Mouse (Mus musculus) spleen, adult 2 months (tissue): ENCODE measurements around the gene Pfdn6. TPM values are rescaled to one million over a fixed set of nuclear protein-coding genes. Genes with fewer than 3 reads are reported as not detected.

Experiments
- DNase-seq, 2 experiments: peaks; one replicate each; pipeline versions ENCODE4 v3.0.0 to v3.0.0-alpha.2; 2012 to 2021; ENCODE audit warnings: low spot score in 2 of 2, low read depth in 1 of 2
- H3K27ac ChIP-seq: fragments of 200-500 bp; 2 replicates; pipeline ENCODE4 v1.5.1; 2012; ENCODE audit warnings: low read length, inconsistent platforms; ENCODE audit not compliant: insufficient read depth
- H3K27me3 ChIP-seq: fragments of 200-500 bp; 2 replicates; pipeline ENCODE4 v1.6.1; 2012; ENCODE audit warnings: mild to moderate bottlenecking, moderate library complexity, low read length, inconsistent platforms; ENCODE audit not compliant: control insufficient read depth, insufficient read depth
- H3K36me3 ChIP-seq: fragments of 200-500 bp; 2 replicates; pipeline ENCODE4 v1.6.1; 2012; ENCODE audit warnings: mild to moderate bottlenecking, low read length, inconsistent platforms; ENCODE audit not compliant: control insufficient read depth, insufficient read depth
- H3K4me1 ChIP-seq: fragments of 200-500 bp; 2 replicates; pipeline ENCODE4 v1.6.1; 2011; ENCODE audit warnings: inconsistent platforms; ENCODE audit not compliant: control insufficient read depth, insufficient read depth, insufficient read length
- H3K4me3 ChIP-seq: fragments of 200-500 bp; 2 replicates; pipeline ENCODE4 v1.5.1; 2011; ENCODE audit warnings: mild to moderate bottlenecking, inconsistent platforms; ENCODE audit not compliant: insufficient read depth, insufficient read length; ENCODE audit errors: extremely low read depth
- CTCF ChIP-seq: fragments of 200-500 bp; IDR thresholded peaks from 2 replicates; pipeline ENCODE4 v1.5.1; 2011; ENCODE audit warnings: mild to moderate bottlenecking, inconsistent platforms; ENCODE audit not compliant: insufficient read depth, insufficient read length, insufficient replicate concordance; ENCODE audit errors: extremely low read depth
- POLR2A ChIP-seq: fragments of 200-500 bp; IDR thresholded peaks from 2 replicates; pipeline ENCODE4 v1.6.1; 2011; ENCODE audit warnings: low read depth, low read length, inconsistent platforms
- WGBS: fragments of 180-500 bp; shearing (Covaris S2); methylation state at CpG from one replicate; pipeline ENCODE4 v1.1.7; 2018; 5-methylcytosine and 5-hydroxymethylcytosine counted together
- polyA plus RNA-seq: library from polyadenylated mRNA; depleted of rRNA; stranded (reverse); fragments of >200 nt; gene quantifications from 2 replicates; pipeline ENCODE4 v1.2.3, GENCODE M21; 2012

The Pfdn6 gene
- polyA plus RNA-seq, 1 experiment, result 13.8 TPM

DNA sequence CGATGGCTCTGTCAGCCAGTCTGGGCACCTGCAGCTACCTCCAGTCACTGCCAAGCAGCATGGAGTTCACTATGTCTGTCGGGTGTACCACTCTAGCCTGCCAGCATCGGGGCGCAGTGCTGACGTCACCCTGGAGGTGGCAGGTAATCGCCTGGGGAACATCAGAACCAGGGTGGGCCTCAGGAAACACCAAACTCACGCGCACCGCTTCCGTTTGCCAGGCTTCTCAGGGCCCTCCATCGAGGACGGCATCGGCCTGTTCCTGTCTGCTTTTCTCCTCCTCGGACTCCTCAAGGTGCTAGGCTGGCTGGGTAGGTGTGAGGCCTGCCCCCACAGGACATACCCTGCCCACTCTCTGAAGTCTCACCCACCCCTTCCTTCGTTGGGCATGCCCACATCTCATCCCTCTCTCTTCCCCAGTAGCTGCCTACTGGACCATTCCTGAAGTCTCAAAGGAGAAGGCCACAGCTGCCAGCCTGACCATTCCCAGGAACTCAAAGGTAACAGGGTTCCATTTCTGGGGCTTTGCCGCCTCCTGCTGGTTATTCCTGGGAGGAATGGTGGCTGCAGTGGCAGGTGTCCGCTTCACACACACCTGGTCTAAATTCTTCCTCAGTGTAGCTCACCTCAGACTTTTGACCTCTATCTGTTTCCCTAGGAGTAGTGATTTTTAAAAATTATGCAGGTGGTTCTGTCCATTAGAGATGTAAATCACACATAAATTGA, 13.8 kb downstream of the Pfdn6 start:
- 89% methylated on average over 17 of the region's 17 CpGs for WGBS
- no peaks in the 10 kb centered on the region for H3K27me3 ChIP-seq
- no peak for DNase-seq
- peaks cover 4% of the 10 kb centered on the region; the same call in 1 of the 2 replicates for H3K4me1 ChIP-seq
- TF ChIP-seq CTCF (0 out of 2 replicates have a peak, but pooled peaks have one; percentile 6), POLR2A (no peak)
- no peak overlapping the region for H3K4me3 ChIP-seq
- no peak overlapping the region for H3K27ac ChIP-seq
- H3K36me3 ChIP-seq, result peaks cover 30% of the 10 kb centered on the region

DNA sequence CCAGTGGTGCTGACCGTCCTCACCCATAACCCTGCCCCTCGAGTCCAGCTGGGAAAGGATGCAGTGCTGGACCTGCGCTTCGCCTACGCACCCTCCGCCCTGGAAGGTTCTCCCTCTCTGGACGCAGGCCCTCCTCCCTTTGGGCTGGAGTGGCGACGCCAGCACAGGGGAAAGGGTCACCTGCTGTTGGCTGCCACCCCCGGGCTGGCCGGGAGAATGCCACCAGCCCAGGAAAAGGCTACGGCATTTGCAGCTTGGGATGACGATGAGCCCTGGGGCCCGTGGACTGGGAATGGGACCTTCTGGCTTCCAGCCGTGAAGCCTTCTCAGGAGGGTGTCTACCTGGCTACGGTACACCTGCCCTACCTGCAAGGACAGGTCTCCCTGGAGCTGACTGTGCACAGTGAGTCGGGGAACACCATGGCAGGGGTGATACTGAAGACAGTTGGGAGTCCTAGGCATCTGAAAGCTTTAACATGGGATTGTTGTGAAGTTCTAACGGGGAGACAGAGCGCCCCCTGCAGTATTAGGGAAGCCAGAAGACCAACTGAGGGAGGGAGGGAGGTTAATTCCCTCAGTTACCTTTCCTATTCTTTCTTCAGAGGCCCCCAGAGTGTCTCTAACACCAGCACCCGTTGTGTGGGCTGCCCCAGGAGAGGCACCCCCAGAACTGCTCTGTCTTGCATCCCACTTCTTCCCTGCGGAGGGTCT, 14.6 kb downstream of the Pfdn6 start:
- H3K27ac ChIP-seq, result no peak overlapping the region
- no peaks in the 10 kb centered on the region for H3K27me3 ChIP-seq
- TF ChIP-seq CTCF (no peak), POLR2A (no peak)
- no peak overlapping the region for H3K4me3 ChIP-seq
- peaks cover 32% of the 10 kb centered on the region for H3K36me3 ChIP-seq
- DNase-seq, result no peak
- peaks cover 2% of the 10 kb centered on the region; the same call in 1 of the 2 replicates for H3K4me1 ChIP-seq
- WGBS, result 94% methylated on average over 21 of the region's 21 CpGs

DNA sequence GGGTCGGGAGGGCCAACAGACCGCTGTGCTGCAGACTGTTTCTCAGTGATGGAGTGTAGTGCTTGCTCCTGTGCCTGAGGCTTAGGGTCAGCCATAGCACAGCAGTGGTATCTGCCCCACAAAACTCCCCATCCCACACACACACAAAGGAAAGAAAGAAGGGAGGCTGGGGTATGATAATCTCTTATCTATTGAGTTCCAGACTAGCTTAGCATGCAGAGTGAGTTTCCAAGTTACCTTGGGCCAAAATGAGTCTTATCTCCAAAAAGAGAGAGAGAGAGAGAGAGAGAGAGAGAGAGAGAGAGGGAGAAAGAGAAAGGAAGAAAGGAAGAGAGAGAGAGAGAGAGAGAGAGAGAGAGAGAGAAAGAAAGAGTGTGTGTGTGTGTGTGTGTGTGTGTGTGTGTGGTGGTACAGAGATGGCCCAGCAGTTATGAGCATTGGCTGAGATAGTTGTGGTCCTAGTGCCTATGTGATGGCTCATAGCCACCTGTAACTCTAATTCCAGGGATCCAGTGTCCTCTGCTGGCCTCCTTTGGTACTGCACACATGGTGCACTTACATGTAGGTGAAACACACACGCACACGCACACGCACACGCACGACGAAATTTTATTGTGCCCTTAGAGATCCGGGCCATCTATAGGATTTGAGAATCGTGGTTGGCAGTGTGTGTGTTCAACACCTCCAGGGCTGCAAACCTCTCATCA, 15.4 kb downstream of the Pfdn6 start:
- H3K4me1 ChIP-seq, result peaks cover 2% of the 10 kb centered on the region; the same call in 1 of the 2 replicates
- H3K27ac ChIP-seq, result no peak overlapping the region
- H3K36me3 ChIP-seq, result peaks cover 32% of the 10 kb centered on the region
- TF ChIP-seq POLR2A, result no peak
- no peak for TF ChIP-seq CTCF
- DNase-seq, result no peak
- H3K27me3 ChIP-seq, result no peaks in the 10 kb centered on the region
- 89% methylated on average over 10 of the region's 10 CpGs for WGBS
- H3K4me3 ChIP-seq, result no peak overlapping the region

DNA sequence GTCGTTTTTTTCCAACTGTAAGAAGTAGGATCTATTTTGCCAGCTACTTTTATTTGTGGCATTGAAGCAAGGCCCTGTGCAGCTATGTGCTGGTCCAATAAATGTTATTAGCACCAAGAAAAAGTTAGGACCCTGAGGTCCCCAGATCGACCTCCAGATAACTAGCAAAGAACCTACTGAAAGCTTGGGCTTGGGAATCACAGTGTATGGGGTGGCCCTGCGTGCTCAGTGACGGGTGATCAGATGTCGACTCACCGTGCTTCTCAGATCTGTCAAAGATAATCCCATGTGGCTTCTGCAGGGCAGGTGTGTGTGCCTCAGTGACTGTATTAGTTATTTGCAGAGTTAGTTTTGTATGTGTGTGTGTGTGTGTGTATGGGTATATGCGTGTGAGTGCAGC, 18.8 kb downstream of the Pfdn6 start:
- WGBS, result 76% methylated on average over 7 of the region's 7 CpGs
- Histone ChIP-seq H3K4me1 (peaks cover 15% of the 10 kb centered on the region; the same call in 1 of the 2 replicates), H3K36me3 (peaks cover 27% of the 10 kb centered on the region)

DNA sequence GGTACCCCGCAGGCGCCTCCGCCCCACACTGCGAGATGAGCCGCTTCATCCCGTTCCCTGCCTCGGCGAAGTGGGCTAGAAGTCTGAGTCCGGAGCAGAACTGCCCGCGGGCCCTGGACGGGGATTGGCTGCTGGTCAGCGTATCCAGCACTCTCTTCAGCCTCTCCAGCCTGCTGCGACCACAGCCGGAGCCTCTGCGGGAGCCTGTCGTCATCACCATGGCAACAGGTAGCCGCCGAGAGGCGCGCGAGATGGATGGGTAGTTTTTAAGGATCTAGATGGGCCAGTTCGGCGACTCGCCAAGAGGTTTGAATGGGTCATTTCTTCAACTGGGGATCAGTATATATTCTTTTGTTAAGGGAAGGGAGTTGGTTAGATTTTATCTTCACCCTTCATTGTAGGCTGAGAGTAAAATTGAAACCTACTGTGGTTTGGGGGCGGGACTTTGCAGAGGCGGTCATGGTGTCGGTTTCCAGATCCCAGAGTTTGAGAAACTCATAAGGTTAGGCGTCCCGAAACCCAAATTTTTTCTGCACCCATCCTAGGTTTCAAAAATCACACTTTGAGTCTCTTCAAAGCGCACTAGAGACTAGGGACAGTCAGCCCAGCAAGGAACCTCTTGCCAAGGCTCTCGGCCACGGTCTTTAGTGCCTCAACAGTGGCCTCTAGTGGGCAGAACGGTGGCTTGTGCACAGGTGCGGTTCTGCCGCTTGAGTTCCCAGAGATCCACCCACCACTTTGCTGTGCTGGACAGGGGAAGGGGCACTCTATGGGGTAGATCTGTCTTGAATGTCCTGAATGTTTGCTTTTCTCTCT, 19.7 kb downstream of the Pfdn6 start:
- Histone ChIP-seq H3K36me3 (peaks cover 18% of the 10 kb centered on the region), H3K4me1 (peaks cover 15% of the 10 kb centered on the region; the same call in 1 of the 2 replicates), H3K27me3 (no peaks in the 10 kb centered on the region), H3K4me3 (peak overlapping the region; percentile 94), H3K27ac (peak overlapping the region; percentile 95)
- WGBS, result 1% methylated on average over 36 of the region's 36 CpGs
- TF ChIP-seq POLR2A (no peak), CTCF (peak; percentile 91)
- peak; percentile 79 to 87 for DNase-seq

More for the DNA sequence above, 18.8 kb downstream of the Pfdn6 start:
- no peak for DNase-seq
- Histone ChIP-seq H3K27ac (no peak overlapping the region), H3K27me3 (no peaks in the 10 kb centered on the region), H3K4me3 (no peak overlapping the region)
- no peak for TF ChIP-seq CTCF
